Mouse (Mus musculus): ENCODE measurements at regions not wholly inside any gene's neighbourhood (a gene's known extent, or its start where the extent isn't known, plus 50 kb on each side); places are given as distances from the start of the nearest gene placed in this dataset.
A peak's percentile ranks its signal among the peaks of the same experiment; 100 is the strongest.

- Histone ChIP-seq H3K4me1 (no peaks in the 10 kb centered on the region), H3K4me3 (no peak overlapping the region), H3K27ac (replicated peaks) (no peak overlapping the region), H3K27me3 (no peaks in the 10 kb centered on the region), H3K9ac (replicated peaks) (no peak overlapping the region), H3K9me3 (no peaks in the 10 kb centered on the region), H3K4me2 (replicated peaks) (no peak overlapping the region), H3K36me3 (no peaks in the 10 kb centered on the region)
- no peak for ATAC-seq (replicated peaks)
Observed at GRCm38 (mm10) chr15:56391982-56392381, 1085.4 kb downstream of the Slc22a22 start.

DNA sequence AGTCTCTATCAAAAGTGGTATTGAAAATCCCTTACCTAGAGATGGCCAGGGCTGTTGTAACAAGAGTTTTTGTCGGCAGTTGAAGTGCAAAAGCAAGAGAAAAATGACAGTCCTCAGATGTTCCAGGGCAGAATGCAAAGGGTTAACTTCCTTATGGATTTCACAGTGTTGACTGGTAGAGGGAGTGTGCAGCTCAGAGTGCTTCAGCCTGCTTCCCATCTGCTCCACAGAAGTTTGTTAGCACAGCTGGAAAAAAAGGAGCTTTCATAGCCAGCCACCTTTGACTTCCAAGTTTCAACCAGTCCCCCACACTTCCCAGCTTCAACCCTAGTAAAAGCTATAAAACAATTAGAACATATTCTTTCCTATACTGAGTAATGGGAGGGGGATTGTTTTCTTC is 1098.9 kb downstream of the Slc22a22 start:
- H3K36me3 ChIP-seq: no peaks in the 10 kb centered on the region
- H3K4me3 ChIP-seq: no peak overlapping the region
- no peaks in the 10 kb centered on the region for H3K4me1 ChIP-seq
- no peak for ATAC-seq (replicated peaks)
- H3K9ac ChIP-seq (replicated peaks): no peak overlapping the region
- no peak overlapping the region for H3K4me2 ChIP-seq (replicated peaks)
- no peaks in the 10 kb centered on the region for H3K27me3 ChIP-seq
- 75% methylated on average over 1 of the region's 1 CpGs for WGBS
- H3K9me3 ChIP-seq: no peaks in the 10 kb centered on the region
- H3K27ac ChIP-seq (replicated peaks): no peak overlapping the region

DNA sequence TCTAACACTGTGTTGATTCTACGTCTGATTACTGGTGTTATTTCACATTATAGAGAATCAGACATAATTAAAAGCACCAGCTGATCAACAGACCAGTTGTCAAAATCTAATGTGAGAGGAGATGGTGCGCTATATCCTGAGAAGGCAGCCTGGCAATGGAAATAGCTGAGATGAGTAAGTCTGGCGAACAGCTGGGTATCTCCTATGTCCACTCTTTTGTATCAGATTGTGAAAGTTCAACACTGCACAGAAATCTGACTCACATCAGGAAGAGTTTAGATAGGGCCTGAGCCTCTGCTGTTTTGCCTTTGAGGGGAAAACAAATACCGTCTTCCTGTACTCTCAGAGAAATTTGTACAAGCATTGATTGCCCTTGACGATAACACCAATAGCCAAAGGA is 1126.5 kb downstream of the Slc22a22 start:
- ATAC-seq (replicated peaks): no peak
- no peaks in the 10 kb centered on the region for H3K36me3 ChIP-seq
- no peaks in the 10 kb centered on the region for H3K27me3 ChIP-seq
- no peak overlapping the region for H3K9ac ChIP-seq (replicated peaks)
- no peaks in the 10 kb centered on the region for H3K9me3 ChIP-seq
- no peak overlapping the region for H3K4me2 ChIP-seq (replicated peaks)
- no peaks in the 10 kb centered on the region for H3K4me1 ChIP-seq
- no peak overlapping the region for H3K27ac ChIP-seq (replicated peaks)
- 85% methylated on average over 5 of the region's 5 CpGs for WGBS
- no peak overlapping the region for H3K4me3 ChIP-seq

- no peak overlapping the region for H3K27ac ChIP-seq (replicated peaks)
- H3K9ac ChIP-seq (replicated peaks): no peak overlapping the region
- H3K27me3 ChIP-seq: no peaks in the 10 kb centered on the region
- no peaks in the 10 kb centered on the region for H3K4me1 ChIP-seq
- no peaks in the 10 kb centered on the region for H3K9me3 ChIP-seq
- H3K4me2 ChIP-seq (replicated peaks): no peak overlapping the region
- WGBS: 79% methylated on average over 2 of the region's 2 CpGs
- ATAC-seq (replicated peaks): no peak
- no peak overlapping the region for H3K4me3 ChIP-seq
- H3K36me3 ChIP-seq: no peaks in the 10 kb centered on the region
Observed at GRCm38 (mm10) chr15:56346111-56346510, 1131.3 kb downstream of the Slc22a22 start.

DNA sequence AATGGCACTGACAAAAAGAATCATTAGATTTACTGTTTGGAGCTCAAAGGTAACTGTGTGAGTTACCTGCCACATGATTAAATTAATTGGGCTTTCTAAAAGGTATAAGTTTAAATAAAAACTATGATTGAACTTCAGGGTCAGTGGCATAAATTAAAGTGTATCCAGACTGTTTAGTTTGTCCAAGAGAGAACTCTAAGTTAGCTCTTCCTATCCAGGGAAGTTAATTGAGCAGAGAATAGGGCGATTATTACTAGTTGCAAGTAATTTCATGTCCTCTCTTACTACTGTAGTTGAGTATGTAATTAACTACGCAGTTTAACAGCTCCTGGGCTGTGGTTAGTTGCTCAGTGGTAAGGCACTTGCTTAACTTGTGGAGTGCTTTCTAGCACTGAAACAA is 1132.5 kb downstream of the Slc22a22 start:
- H3K9ac ChIP-seq (replicated peaks): no peak overlapping the region
- no peaks in the 10 kb centered on the region for H3K4me1 ChIP-seq
- H3K9me3 ChIP-seq: no peaks in the 10 kb centered on the region
- no peak overlapping the region for H3K4me3 ChIP-seq
- no peaks in the 10 kb centered on the region for H3K27me3 ChIP-seq
- no peaks in the 10 kb centered on the region for H3K36me3 ChIP-seq
- H3K4me2 ChIP-seq (replicated peaks): no peak overlapping the region
- 82% methylated on average over 2 of the region's 2 CpGs for WGBS
- H3K27ac ChIP-seq (replicated peaks): no peak overlapping the region
- ATAC-seq (replicated peaks): no peak

DNA sequence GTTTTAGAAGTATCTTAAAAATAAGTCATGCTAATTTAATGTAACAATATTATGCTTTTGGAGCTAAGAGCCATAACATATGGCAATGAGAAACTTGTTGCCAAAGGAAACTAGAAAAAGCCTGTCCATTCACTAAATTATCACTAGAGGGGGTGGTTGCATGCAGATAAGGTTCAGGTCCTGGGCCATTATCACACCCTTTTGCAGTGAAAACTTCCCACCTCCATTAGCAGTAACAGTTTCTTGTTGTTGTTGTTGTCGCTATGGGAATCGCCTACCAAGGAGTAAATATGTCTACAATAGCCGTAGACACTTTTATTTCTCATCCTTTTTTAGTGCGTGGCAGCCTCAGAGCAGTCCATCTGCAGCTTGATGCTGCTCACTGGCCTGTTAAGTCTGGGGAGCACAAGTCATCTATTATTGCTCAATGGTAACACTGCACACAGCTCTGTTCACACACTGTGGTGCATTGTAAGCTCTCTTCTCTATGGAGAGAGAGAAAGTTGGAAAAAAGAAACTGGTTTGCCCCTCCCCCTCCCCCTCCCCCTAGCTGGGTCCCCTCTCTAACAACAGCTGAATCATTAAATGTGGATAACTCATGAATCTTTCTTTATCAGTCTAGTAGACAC is 1133.0 kb downstream of the Slc22a22 start:
- Histone ChIP-seq H3K36me3 (no peaks in the 10 kb centered on the region), H3K27ac (replicated peaks) (no peak overlapping the region), H3K4me1 (no peaks in the 10 kb centered on the region), H3K9me3 (no peaks in the 10 kb centered on the region), H3K9ac (replicated peaks) (no peak overlapping the region), H3K4me2 (replicated peaks) (no peak overlapping the region), H3K4me3 (no peak overlapping the region), H3K27me3 (no peaks in the 10 kb centered on the region)
- WGBS: 29% methylated on average over 4 of the region's 4 CpGs
- ATAC-seq (replicated peaks): no peak; the same call in 1 of the 2 replicates

DNA sequence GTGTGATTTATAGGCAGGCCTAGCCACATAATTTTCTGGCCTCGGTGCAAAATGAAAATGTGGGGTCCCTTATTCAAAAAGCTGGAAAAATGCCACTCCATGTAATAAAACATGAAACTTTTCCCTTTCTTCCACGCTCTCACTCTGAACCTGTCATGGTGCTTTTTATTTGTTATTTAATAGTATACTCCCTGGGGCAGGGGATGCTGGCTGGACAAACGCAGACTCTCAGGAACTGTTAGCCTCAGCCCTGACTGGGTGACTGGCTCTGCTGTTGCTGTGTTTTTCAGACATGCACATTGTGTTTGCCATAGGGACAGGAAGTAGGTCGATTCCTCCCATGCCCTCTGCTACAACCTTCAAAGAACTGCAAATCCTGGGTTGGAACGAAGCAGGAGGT is 1139.5 kb downstream of the Slc22a22 start:
- Histone ChIP-seq H3K4me1 (no peaks in the 10 kb centered on the region), H3K9me3 (no peaks in the 10 kb centered on the region), H3K27me3 (no peaks in the 10 kb centered on the region), H3K9ac (replicated peaks) (no peak overlapping the region), H3K4me2 (replicated peaks) (no peak overlapping the region), H3K4me3 (no peak overlapping the region), H3K36me3 (no peaks in the 10 kb centered on the region), H3K27ac (replicated peaks) (no peak overlapping the region)
- WGBS: 67% methylated on average over 5 of the region's 5 CpGs
- no peak for ATAC-seq (replicated peaks)

DNA sequence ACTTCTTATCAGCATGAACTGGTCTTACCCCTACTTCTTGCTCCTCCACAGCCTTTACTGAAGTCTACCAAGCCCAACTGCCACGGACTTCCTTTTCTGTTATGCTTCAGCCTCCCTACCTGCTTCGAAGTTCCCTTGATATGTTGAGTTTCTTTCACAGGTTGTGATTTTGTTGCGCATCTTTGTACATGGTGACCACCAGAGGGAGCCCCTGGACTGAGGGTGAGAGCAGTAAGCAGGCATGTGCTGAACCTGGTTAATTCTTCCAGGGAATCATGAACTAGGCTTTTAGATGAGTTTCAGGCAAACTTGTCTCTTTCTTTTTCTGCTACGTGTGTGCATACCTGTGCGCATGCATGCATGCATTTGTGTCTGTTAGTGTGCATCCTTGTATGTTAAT is 1141.0 kb downstream of the Slc22a22 start:
- Histone ChIP-seq H3K27me3 (no peaks in the 10 kb centered on the region), H3K4me3 (no peak overlapping the region), H3K9me3 (no peaks in the 10 kb centered on the region), H3K4me1 (no peaks in the 10 kb centered on the region), H3K9ac (replicated peaks) (no peak overlapping the region), H3K4me2 (replicated peaks) (no peak overlapping the region), H3K36me3 (no peaks in the 10 kb centered on the region), H3K27ac (replicated peaks) (no peak overlapping the region)
- WGBS: 45% methylated on average over 5 of the region's 5 CpGs
- 0 out of 2 replicates have a peak, but pooled peaks have one; percentile 63 for ATAC-seq (replicated peaks)

DNA sequence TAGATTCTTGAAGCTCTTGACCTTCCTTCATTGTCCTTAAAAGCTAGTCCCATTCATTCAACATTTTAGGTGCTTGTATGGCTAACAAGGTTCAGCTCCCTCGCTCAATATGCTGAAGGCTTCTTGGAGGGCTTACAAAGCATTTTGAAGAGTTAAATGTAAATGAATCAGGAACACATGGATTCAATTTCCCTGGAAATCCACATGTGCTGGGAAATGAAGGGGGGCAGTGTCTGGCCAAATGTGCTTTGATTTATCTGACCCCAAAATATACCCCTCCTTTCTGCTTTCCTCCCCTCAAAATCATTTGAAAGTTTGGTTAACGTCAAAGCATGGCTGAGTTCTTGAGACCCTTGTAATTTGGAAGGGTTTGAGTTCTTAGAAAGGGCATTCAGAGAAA is 1142.4 kb downstream of the Slc22a22 start:
- H3K9me3 ChIP-seq: no peaks in the 10 kb centered on the region
- no peak overlapping the region for H3K4me3 ChIP-seq
- ATAC-seq (replicated peaks): no peak
- WGBS: 65% methylated on average over 2 of the region's 2 CpGs
- H3K4me2 ChIP-seq (replicated peaks): no peak overlapping the region
- no peaks in the 10 kb centered on the region for H3K4me1 ChIP-seq
- H3K36me3 ChIP-seq: no peaks in the 10 kb centered on the region
- no peak overlapping the region for H3K9ac ChIP-seq (replicated peaks)
- no peak overlapping the region for H3K27ac ChIP-seq (replicated peaks)
- H3K27me3 ChIP-seq: no peaks in the 10 kb centered on the region

- Histone ChIP-seq H3K9me3 (no peaks in the 10 kb centered on the region), H3K27me3 (no peaks in the 10 kb centered on the region), H3K9ac (replicated peaks) (no peak overlapping the region), H3K4me2 (replicated peaks) (no peak overlapping the region), H3K27ac (replicated peaks) (no peak overlapping the region), H3K36me3 (no peaks in the 10 kb centered on the region), H3K4me1 (no peaks in the 10 kb centered on the region), H3K4me3 (no peak overlapping the region)
- no peak for ATAC-seq (replicated peaks)
Observed at GRCm38 (mm10) chr15:56320501-56320900, 1156.9 kb downstream of the Slc22a22 start.

GRCm38 (mm10) chr15:56294910-56295438 is 1182.5 kb downstream of the Slc22a22 start:
- Histone ChIP-seq H3K27ac (replicated peaks) (no peak overlapping the region), H3K4me3 (no peak overlapping the region), H3K36me3 (no peaks in the 10 kb centered on the region), H3K4me1 (no peaks in the 10 kb centered on the region), H3K9me3 (no peaks in the 10 kb centered on the region), H3K4me2 (replicated peaks) (no peak overlapping the region), H3K9ac (replicated peaks) (no peak overlapping the region), H3K27me3 (no peaks in the 10 kb centered on the region)
- WGBS: 84% methylated on average over 3 of the region's 3 CpGs
- ATAC-seq (replicated peaks): no peak

- Histone ChIP-seq H3K4me3 (no peak overlapping the region), H3K27ac (replicated peaks) (peak overlapping the region; percentile 41; the same call in 1 of the 2 replicates), H3K9ac (replicated peaks) (no peak overlapping the region), H3K4me1 (peaks cover 17% of the 10 kb centered on the region), H3K27me3 (no peaks in the 10 kb centered on the region), H3K36me3 (no peaks in the 10 kb centered on the region), H3K4me2 (replicated peaks) (no peak overlapping the region), H3K9me3 (no peaks in the 10 kb centered on the region)
- WGBS: 29% methylated on average over 7 of the region's 7 CpGs
- ATAC-seq (replicated peaks): peak; percentile 98
Observed at GRCm38 (mm10) chr15:56278622-56279301, 1198.7 kb downstream of the Slc22a22 start.

- H3K4me3 ChIP-seq: no peak overlapping the region
- peak; percentile 69 for ATAC-seq (replicated peaks)
- no peak overlapping the region for H3K4me2 ChIP-seq (replicated peaks)
- no peak overlapping the region; the same call in 1 of the 2 replicates for H3K9ac ChIP-seq (replicated peaks)
- peak overlapping the region; percentile 69 for H3K27ac ChIP-seq (replicated peaks)
- no peaks in the 10 kb centered on the region for H3K36me3 ChIP-seq
- 8% methylated on average over 3 of the region's 3 CpGs for WGBS
- peaks cover 17% of the 10 kb centered on the region for H3K4me1 ChIP-seq
- H3K9me3 ChIP-seq: no peaks in the 10 kb centered on the region
- no peaks in the 10 kb centered on the region for H3K27me3 ChIP-seq
Observed at GRCm38 (mm10) chr15:56278006-56278405, 1199.4 kb downstream of the Slc22a22 start.

Data from forebrain, embryonic 15.5 days (tissue).